Mouse (Mus musculus): ENCODE measurements around the gene Galnt13.
"Not testable (repeated sequence)": the region's sequence is repeated elsewhere in the genome, so short reads cannot be mapped to it uniquely, and the experiment has no call there.

Galnt13 gene

GRCm38 (mm10) chr2:54915088-54915670, 479.1 kb downstream of the Galnt13 start:
- DNase-seq (ENCODE audit: low spot score), result no peak

- DNase-seq (ENCODE audit: low spot score), result no peak
Observed at GRCm38 (mm10) chr2:54936369-54936768, 500.3 kb downstream of the Galnt13 start.

GRCm38 (mm10) chr2:54937306-54937705, 501.2 kb downstream of the Galnt13 start:
- DNase-seq (ENCODE audit: low spot score), result no peak

- DNase-seq (ENCODE audit: low spot score), result no peak
Observed at GRCm38 (mm10) chr2:54938075-54938474, 502.0 kb downstream of the Galnt13 start.

GRCm38 (mm10) chr2:54943386-54943785, 507.3 kb downstream of the Galnt13 start:
- no peak for DNase-seq (ENCODE audit: low spot score)

GRCm38 (mm10) chr2:54983839-54984238, 547.7 kb downstream of the Galnt13 start:
- DNase-seq (ENCODE audit: low spot score), result no peak

- not testable (repeated sequence) for DNase-seq (ENCODE audit: low spot score)
Observed at GRCm38 (mm10) chr2:55022539-55022938, 586.4 kb downstream of the Galnt13 start.

GRCm38 (mm10) chr2:55034610-55035009, 598.5 kb downstream of the Galnt13 start:
- no peak for DNase-seq (ENCODE audit: low spot score)

GRCm38 (mm10) chr2:55065469-55066315, 629.6 kb downstream of the Galnt13 start:
- no peak for DNase-seq (ENCODE audit: low spot score)

- DNase-seq (ENCODE audit: low spot score), result no peak
Observed at GRCm38 (mm10) chr2:55085580-55085979, 649.5 kb downstream of the Galnt13 start.

- DNase-seq (ENCODE audit: low spot score), result no peak
Observed at GRCm38 (mm10) chr2:55088034-55088433, 651.9 kb downstream of the Galnt13 start.

- DNase-seq (ENCODE audit: low spot score), result no peak
Observed at GRCm38 (mm10) chr2:55090332-55090731, 654.2 kb downstream of the Galnt13 start.

- no peak for DNase-seq (ENCODE audit: low spot score)
Observed at GRCm38 (mm10) chr2:55091495-55091894, 655.4 kb downstream of the Galnt13 start.

- no peak for DNase-seq (ENCODE audit: low spot score)
Observed at GRCm38 (mm10) chr2:55099100-55099499, 663.0 kb downstream of the Galnt13 start.

GRCm38 (mm10) chr2:55101279-55101678, 665.2 kb downstream of the Galnt13 start:
- DNase-seq (ENCODE audit: low spot score), result no peak

GRCm38 (mm10) chr2:55103521-55103920, 667.4 kb downstream of the Galnt13 start:
- no peak for DNase-seq (ENCODE audit: low spot score)

GRCm38 (mm10) chr2:55107828-55108227, 671.7 kb downstream of the Galnt13 start:
- DNase-seq (ENCODE audit: low spot score), result no peak

GRCm38 (mm10) chr2:55153089-55153488, 717.0 kb downstream of the Galnt13 start:
- DNase-seq (ENCODE audit: low spot score), result no peak

- no peak for DNase-seq (ENCODE audit: low spot score)
Observed at GRCm38 (mm10) chr2:55164781-55165180, 728.7 kb downstream of the Galnt13 start.

All from ovary, postnatal 36 days (tissue).